Mouse (Mus musculus): ENCODE results near the gene Mcam. TPM values are rescaled to one million over a fixed set of nuclear protein-coding genes. Genes with fewer than 3 reads are reported as not detected.

Gene Mcam
- 0.77 TPM in 1 of 2 replicates, not detected in the other for total RNA-seq (2015; ENCODE audit: low replicate concordance)
- 0.60 TPM in 1 of 2 replicates, not detected in the other for total RNA-seq (2017; ENCODE audit: low replicate concordance)

DNA sequence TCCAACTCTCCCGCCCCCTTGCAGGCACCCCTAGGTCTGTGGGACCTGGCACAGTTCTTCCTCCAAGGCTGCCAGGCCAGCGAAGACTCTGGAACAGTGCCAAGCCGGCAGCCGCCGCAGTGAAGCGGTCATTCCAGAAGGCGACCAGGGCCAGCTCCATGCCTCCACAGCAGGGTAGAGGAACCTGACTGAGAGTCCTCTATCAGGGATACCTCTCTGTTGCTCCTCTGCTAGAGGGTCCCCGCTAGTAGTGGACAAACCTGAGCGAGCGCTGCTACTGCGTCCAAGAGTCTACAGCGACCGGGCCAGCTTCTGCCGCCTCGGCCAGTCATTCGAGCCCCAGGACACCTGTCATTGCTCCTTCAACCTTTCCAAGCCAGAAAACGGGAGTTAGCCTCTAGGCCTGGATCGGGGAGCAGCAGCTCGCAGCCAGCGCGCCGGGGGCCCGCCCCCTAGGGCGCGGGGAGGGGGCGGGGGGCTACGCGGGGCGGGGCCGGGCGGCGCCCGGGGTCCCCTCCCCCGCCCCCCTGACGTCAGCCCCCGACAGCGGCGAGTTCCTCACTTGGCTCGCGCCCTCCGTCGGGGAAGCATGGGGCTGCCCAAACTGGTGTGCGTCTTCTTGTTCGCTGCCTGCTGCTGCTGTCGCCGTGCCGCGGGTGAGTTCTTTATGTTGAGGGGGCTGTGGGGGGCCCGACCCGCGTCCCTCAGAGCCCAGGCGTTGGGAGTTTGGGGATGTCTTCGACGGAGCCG lies at the start of gene Mcam:
Mcam (plus strand) TSS at position 369 of the 750 bp plus-strand sequence.
- ATAC-seq (replicated peaks; ENCODE audit: low FRiP score, poor library complexity, severe bottlenecking), result no peak

DNA sequence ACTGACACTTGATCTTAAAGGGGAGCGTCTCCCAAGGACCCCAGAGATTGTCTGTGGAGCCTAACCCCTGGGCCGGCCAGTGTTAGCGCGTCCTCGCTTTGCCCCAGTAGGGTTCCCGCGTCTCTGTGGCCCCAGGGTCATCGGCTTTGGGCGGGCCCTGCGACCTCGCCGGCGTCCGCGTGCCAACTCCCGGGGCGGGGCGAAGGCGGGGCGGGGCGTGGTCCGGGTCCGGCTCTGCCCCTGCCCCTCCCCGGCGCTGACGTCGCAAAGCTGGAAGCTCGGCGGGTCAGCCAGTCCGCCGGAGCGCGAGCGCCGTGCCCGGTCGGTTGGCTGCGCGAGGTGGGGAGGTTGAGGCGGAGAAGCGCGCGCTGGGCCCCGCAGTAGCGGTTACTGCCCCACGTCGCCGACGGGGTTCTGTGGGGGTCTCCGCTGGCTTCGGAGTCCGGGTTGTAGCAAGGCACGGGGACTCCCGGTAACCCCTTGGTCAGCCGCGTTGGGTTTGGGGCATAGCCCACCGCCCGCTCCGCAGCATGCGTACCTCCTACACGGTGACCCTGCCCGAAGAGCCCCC lies 49.5 kb upstream of the Mcam start:
- ATAC-seq (replicated peaks; ENCODE audit: low FRiP score, poor library complexity, severe bottlenecking), result peak; percentile 61

GRCm38 (mm10) chr9:44085276-44085675 lies 49.0 kb upstream of the Mcam start:
- no peak for ATAC-seq (replicated peaks; ENCODE audit: low FRiP score, poor library complexity, severe bottlenecking)

- no peak for ATAC-seq (replicated peaks; ENCODE audit: low FRiP score, poor library complexity, severe bottlenecking)
Measured at GRCm38 (mm10) chr9:44085741-44086665, 48.3 kb upstream of the Mcam start.

DNA sequence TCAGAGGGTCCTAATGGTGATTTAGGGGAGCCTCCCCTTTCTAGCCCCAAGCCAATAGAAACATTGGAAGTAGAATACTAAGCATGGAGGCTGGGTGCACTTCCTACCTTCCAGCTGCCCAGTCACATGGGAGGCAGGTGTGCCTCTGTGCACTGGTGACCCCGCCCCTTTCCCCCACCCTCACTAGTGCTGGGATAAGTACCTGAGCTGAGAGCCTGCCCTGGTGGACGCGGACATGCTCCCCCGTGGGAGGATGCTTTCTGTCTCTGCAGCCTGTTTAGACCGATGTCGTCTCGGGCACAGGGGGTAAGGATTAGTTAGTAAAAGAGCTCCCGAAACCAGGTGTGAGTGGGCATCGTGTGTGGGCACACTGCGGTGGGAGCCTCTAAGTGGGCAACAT lies 47.3 kb upstream of the Mcam start:
- ATAC-seq (replicated peaks; ENCODE audit: low FRiP score, poor library complexity, severe bottlenecking), result no peak

DNA sequence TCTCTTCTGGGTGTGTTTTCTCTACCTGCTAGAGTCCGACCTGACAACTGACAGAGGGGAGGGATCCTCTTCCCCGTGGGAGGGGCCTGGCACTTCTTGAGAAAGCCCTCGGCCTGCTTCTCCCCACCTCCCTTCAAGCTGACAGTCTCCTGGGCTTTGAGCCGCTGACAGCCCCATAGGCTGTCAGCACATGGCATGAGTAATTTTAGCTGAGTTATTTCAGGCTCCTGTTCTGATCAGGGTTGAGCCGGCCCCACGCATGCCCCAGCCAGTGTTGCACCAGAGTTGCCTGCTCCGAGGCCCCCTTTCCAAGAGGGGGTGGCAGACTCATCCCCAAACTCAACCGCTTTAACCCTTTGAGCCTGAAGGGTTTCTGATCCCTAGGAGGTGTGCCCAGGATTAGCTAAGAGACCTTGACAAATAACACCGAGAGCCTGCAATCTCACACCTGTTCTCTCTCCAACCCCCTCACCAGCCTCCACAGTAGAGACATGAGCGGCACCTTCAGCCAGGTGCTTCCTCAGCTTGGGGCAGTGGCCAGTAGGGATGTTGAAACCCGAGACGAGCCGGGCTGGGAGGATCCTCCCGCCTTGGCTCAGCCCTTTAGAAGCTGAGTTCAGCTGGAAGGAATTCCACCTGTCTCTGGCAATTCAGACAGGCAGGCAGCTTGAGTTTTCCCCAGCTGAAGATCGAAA lies 46.4 kb upstream of the Mcam start:
- no peak for ATAC-seq (replicated peaks; ENCODE audit: low FRiP score, poor library complexity, severe bottlenecking)

DNA sequence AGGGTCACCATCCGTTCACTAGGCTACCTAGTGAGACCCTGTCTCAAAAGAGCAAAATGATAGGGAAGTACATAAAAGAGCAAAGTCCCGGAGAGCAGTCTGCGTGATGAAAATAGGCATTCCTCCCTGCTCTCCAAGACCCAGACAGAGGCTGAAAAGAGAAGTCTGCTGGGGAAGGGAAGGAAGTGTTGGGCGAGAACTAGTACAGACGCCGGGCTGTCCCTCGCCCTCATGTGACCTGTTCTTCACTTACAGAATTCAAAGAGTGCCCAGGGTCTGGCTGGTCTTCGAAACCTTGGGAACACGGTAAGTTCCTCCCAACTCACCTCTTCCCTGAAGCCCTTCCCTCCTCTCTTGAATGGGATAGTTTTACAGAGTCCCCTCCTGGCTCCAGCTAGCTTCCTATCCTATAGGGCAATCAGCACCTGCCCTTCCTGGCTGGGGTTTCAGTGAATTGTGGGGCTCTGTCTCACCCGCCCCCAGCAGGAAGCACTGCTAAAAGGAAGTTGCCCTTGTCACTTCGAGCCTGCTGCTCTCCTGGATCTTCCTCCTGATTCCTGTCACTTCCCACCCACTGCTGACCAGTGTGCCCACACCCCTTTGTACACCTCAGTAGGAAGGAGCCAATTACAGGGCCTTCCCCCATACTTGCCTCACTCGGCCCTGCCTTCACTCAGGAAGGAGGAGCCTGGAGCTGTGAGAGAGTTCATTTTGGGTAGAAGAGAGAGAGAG lies 45.2 kb upstream of the Mcam start:
- ATAC-seq (replicated peaks; ENCODE audit: low FRiP score, poor library complexity, severe bottlenecking), result no peak

GRCm38 (mm10) chr9:44093612-44094503 lies 40.4 kb upstream of the Mcam start:
- no peak for ATAC-seq (replicated peaks; ENCODE audit: low FRiP score, poor library complexity, severe bottlenecking)

DNA sequence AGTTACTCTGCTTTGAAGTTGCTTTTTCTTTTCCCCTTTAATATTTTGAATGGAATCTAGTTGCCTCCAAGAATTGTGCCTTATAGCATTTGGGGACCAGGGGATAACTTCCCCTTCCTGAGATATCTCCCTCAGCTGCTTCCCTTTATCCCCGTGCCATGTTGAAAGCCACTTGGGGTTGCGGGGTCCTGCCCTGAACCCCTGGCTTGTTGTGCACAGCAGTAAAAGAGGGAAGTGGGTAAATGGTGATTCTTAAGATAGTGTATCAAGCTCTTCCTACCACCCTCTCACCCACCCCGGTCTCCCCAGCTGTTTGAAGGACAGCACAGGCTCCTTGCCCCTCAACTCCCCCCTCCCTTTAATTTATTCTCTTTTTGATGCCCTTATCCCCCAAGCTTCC lies 39.5 kb upstream of the Mcam start:
- ATAC-seq (replicated peaks; ENCODE audit: low FRiP score, poor library complexity, severe bottlenecking), result no peak

- no peak for ATAC-seq (replicated peaks; ENCODE audit: low FRiP score, poor library complexity, severe bottlenecking)
Measured at GRCm38 (mm10) chr9:44095781-44096180, 38.5 kb upstream of the Mcam start.

DNA sequence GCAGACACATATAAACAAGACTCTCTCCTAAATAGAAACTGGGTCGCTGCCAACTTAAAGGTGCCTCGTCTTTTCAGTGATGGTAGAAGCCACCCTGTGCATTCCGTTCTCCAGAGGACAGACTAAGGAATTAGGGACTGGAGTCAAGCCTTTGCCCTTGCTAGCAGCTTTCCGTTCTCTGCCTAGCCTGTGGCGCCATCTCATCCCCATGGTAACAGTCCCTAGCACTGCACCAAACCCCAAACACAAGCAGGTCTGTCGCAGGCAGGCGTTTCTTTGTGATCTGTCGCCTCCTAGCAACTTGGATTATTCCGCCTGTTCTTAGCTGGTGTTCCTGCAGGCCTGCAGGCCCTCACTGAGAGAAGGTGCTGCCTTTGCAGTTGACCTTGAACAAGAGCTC lies 37.7 kb upstream of the Mcam start:
- ATAC-seq (replicated peaks; ENCODE audit: low FRiP score, poor library complexity, severe bottlenecking), result no peak

DNA sequence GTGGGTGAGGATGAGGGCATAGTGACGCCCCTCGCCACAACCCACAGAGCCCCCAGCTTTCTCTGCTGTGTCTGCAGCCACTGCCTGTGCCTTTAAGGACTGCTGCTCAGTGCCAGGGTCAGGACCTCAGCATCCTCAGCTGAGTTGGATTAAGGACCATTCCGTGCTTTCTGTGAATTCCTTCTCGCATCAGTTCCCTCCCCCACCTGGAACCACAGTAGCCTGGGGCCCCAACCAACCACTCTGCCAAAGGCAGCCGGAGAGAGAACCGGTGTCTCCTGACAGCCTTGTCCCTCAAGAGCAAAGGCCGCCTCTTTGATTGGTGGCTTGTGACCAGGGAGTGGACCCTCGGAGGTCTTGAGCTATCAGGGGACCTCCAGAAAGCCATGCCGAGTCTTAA lies 32.8 kb upstream of the Mcam start, which contains the start of gene Mfrp:
Mfrp (plus strand) TSS at position 240 of the 400 bp plus-strand sequence.
- no peak for ATAC-seq (replicated peaks; ENCODE audit: low FRiP score, poor library complexity, severe bottlenecking)

GRCm38 (mm10) chr9:44104881-44105280 lies 29.4 kb upstream of the Mcam start:
- ATAC-seq (replicated peaks; ENCODE audit: low FRiP score, poor library complexity, severe bottlenecking), result no peak

DNA sequence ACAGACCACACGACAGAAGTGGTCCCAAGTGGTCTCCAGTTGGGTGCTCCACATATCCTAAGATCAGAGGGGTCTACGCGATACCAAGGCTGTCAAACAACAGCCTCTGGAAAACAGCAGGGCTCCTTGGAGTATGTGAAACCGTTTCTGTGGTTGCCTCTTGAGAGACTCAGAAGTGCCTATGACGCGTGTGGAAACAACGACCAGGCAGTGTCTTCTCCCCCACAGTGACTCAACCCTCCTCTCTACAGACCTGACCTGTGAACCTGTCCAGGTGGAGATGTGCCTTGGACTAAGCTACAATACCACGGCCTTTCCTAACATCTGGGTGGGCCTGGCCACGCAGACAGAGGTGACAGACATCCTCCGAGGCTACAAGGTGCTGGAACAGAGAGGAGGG lies 28.5 kb upstream of the Mcam start:
- no peak for ATAC-seq (replicated peaks; ENCODE audit: low FRiP score, poor library complexity, severe bottlenecking)

DNA sequence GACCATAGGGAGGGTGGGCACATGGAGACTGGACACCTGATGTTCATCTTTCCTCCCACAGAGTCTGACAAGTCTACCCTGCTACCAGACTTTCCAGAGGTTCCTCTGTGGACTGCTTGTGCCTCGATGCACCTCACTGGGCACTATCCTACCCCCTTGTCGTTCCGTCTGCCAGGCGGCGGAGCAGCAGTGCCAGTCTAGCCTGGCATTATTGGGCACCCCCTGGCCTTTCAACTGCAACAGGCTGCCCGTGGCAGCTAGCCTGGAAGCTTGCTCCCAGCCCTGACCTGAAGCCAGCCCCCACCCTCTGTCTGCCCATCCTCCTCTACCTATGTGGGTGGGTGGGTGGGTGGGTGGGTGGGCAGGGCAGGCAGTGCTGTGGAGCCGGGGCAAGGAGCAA lies 28.1 kb upstream of the Mcam start:
- no peak for ATAC-seq (replicated peaks; ENCODE audit: low FRiP score, poor library complexity, severe bottlenecking)

GRCm38 (mm10) chr9:44106596-44106995 lies 27.7 kb upstream of the Mcam start:
- ATAC-seq (replicated peaks; ENCODE audit: low FRiP score, poor library complexity, severe bottlenecking), result no peak

GRCm38 (mm10) chr9:44107110-44107509 lies 27.2 kb upstream of the Mcam start, which contains the start of gene C1qtnf5:
C1qtnf5 (plus strand) TSS chr9:44107245.
- no peak for ATAC-seq (replicated peaks; ENCODE audit: low FRiP score, poor library complexity, severe bottlenecking)

DNA sequence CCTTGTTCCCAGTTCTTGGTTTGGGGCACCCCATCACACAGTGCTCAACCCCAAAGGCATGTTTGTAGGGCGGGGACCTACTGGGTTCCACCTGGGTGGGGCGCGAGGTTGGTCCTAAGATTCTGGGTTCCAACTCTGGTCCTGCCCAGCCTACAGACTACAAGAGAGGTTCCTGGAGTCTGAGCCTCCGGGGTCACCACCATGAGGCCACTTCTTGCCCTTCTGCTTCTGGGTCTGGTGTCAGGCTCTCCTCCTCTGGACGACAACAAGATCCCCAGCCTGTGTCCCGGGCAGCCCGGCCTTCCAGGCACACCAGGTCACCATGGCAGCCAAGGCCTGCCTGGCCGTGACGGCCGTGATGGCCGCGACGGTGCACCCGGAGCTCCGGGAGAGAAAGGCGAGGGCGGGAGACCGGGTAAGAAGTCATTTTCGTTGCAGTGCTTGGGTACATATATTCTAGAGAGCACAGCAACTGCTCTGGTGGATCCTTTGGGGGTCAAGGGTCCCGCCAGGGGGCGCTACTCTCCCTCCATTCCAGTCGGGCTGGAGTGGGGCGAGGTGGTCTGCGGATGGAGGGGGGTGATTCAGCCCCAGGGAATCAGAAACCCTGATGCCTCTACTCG lies 26.6 kb upstream of the Mcam start:
- ATAC-seq (replicated peaks; ENCODE audit: low FRiP score, poor library complexity, severe bottlenecking), result no peak

All from erythroblast, adult 5-6 weeks (primary cell).